Mouse (Mus musculus) bone marrow macrophage, adult 2 months (primary cell): ENCODE measurements around the gene Ripor1.

Experiments used
- CTCF ChIP-seq: IDR thresholded peaks from 2 replicates; pipeline ENCODE4 v1.5.1; 2012; ENCODE audit warnings: low read depth, mild to moderate bottlenecking, low read length, moderate library complexity
- POLR2A ChIP-seq: IDR thresholded peaks from 2 replicates; pipeline ENCODE4 v1.6.1; 2012; ENCODE audit warnings: mild to moderate bottlenecking, low read depth, low read length, borderline replicate concordance

DNA sequence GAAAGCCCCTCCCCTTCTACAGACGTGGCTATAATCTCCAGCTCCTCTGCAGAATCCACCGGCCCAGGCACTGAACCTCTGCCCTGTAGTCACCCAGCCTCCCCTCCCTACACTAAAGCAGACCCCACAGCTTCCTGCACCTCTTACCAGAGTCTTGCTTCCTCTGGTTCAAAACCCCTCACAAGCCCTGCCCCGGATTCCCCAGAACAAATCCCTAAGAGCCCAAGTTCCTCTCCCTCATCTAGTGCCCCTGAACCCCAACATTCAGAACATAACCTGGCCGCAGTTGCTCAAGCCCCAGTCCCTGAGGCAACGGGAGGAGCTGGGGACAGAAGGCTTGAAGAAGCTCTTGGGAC lies 13.2 kb downstream of the Ripor1 start:
- no peak for TF ChIP-seq CTCF
- TF ChIP-seq POLR2A = no peak
